Mouse (Mus musculus): ENCODE measurements at regions not wholly inside any gene's neighbourhood (a gene's known extent, or its start where the extent isn't known, plus 50 kb on each side); places are given as distances from the start of the nearest gene placed in this dataset.

GRCm38 (mm10) chr16:93018766-93019165, 192.8 kb upstream of the Runx1 start:
- TF ChIP-seq POLR2A (IDR thresholded peaks at IDR 0.05; ENCODE audit: insufficient read depth, low read length) (no peak), CTCF (IDR thresholded peaks at IDR 0.05; ENCODE audit: low read depth, low read length) (no peak), EP300 (IDR thresholded peaks at IDR 0.05; ENCODE audit: insufficient read depth, low read depth, low read length) (no peak)
- Histone ChIP-seq H3K36me3 (ENCODE audit: control insufficient read depth, insufficient read depth, low read length, poor library complexity, severe bottlenecking) (no peaks in the 10 kb centered on the region), H3K27ac (ENCODE audit: insufficient read depth, low read length) (no peak overlapping the region), H3K4me1 (ENCODE audit: control insufficient read depth, insufficient read depth, low read length) (peaks cover 5% of the 10 kb centered on the region), H3K9ac (ENCODE audit: low read depth, poor library complexity, severe bottlenecking) (no peak overlapping the region), H3K4me3 (ENCODE audit: low read depth, low read length) (no peak overlapping the region), H3K27me3 (ENCODE audit: control insufficient read depth, insufficient read depth, low read length, poor library complexity, severe bottlenecking) (no peaks in the 10 kb centered on the region), H3K9me3 (replicated peaks; ENCODE audit: control insufficient read depth, insufficient read depth, low read length, poor library complexity, severe bottlenecking) (no peaks in the 10 kb centered on the region)

GRCm38 (mm10) chr16:93017025-93017424, 191.1 kb upstream of the Runx1 start:
- Histone ChIP-seq H3K4me3 (ENCODE audit: low read depth, low read length) (no peak overlapping the region), H3K27ac (ENCODE audit: insufficient read depth, low read length) (no peak overlapping the region), H3K9ac (ENCODE audit: low read depth, poor library complexity, severe bottlenecking) (no peak overlapping the region), H3K27me3 (ENCODE audit: control insufficient read depth, insufficient read depth, low read length, poor library complexity, severe bottlenecking) (no peaks in the 10 kb centered on the region), H3K4me1 (ENCODE audit: control insufficient read depth, insufficient read depth, low read length) (peaks cover 5% of the 10 kb centered on the region), H3K36me3 (ENCODE audit: control insufficient read depth, insufficient read depth, low read length, poor library complexity, severe bottlenecking) (no peaks in the 10 kb centered on the region), H3K9me3 (replicated peaks; ENCODE audit: control insufficient read depth, insufficient read depth, low read length, poor library complexity, severe bottlenecking) (no peaks in the 10 kb centered on the region)
- TF ChIP-seq EP300 (IDR thresholded peaks at IDR 0.05; ENCODE audit: insufficient read depth, low read depth, low read length) = no peak
- TF ChIP-seq CTCF (IDR thresholded peaks at IDR 0.05; ENCODE audit: low read depth, low read length) = no peak
- no peak for TF ChIP-seq POLR2A (IDR thresholded peaks at IDR 0.05; ENCODE audit: insufficient read depth, low read length)

GRCm38 (mm10) chr16:93015636-93016035, 189.7 kb upstream of the Runx1 start:
- H3K27ac ChIP-seq (ENCODE audit: insufficient read depth, low read length) = no peak overlapping the region
- no peaks in the 10 kb centered on the region for H3K27me3 ChIP-seq (ENCODE audit: control insufficient read depth, insufficient read depth, low read length, poor library complexity, severe bottlenecking)
- TF ChIP-seq EP300 (IDR thresholded peaks at IDR 0.05; ENCODE audit: insufficient read depth, low read depth, low read length) = no peak
- TF ChIP-seq CTCF (IDR thresholded peaks at IDR 0.05; ENCODE audit: low read depth, low read length) = no peak
- no peak for TF ChIP-seq POLR2A (IDR thresholded peaks at IDR 0.05; ENCODE audit: insufficient read depth, low read length)
- H3K9ac ChIP-seq (ENCODE audit: low read depth, poor library complexity, severe bottlenecking) = no peak overlapping the region
- H3K36me3 ChIP-seq (ENCODE audit: control insufficient read depth, insufficient read depth, low read length, poor library complexity, severe bottlenecking) = no peaks in the 10 kb centered on the region
- peaks cover 5% of the 10 kb centered on the region for H3K4me1 ChIP-seq (ENCODE audit: control insufficient read depth, insufficient read depth, low read length)
- no peaks in the 10 kb centered on the region for H3K9me3 ChIP-seq (replicated peaks; ENCODE audit: control insufficient read depth, insufficient read depth, low read length, poor library complexity, severe bottlenecking)
- H3K4me3 ChIP-seq (ENCODE audit: low read depth, low read length) = no peak overlapping the region

GRCm38 (mm10) chr16:93014991-93015390, 189.0 kb upstream of the Runx1 start:
- Histone ChIP-seq H3K27ac (ENCODE audit: insufficient read depth, low read length) (no peak overlapping the region), H3K9ac (ENCODE audit: low read depth, poor library complexity, severe bottlenecking) (no peak overlapping the region), H3K27me3 (ENCODE audit: control insufficient read depth, insufficient read depth, low read length, poor library complexity, severe bottlenecking) (no peaks in the 10 kb centered on the region), H3K36me3 (ENCODE audit: control insufficient read depth, insufficient read depth, low read length, poor library complexity, severe bottlenecking) (no peaks in the 10 kb centered on the region), H3K4me1 (ENCODE audit: control insufficient read depth, insufficient read depth, low read length) (peaks cover 1% of the 10 kb centered on the region), H3K4me3 (ENCODE audit: low read depth, low read length) (no peak overlapping the region), H3K9me3 (replicated peaks; ENCODE audit: control insufficient read depth, insufficient read depth, low read length, poor library complexity, severe bottlenecking) (no peaks in the 10 kb centered on the region)
- TF ChIP-seq POLR2A (IDR thresholded peaks at IDR 0.05; ENCODE audit: insufficient read depth, low read length) = no peak
- TF ChIP-seq CTCF (IDR thresholded peaks at IDR 0.05; ENCODE audit: low read depth, low read length) = no peak
- TF ChIP-seq EP300 (IDR thresholded peaks at IDR 0.05; ENCODE audit: insufficient read depth, low read depth, low read length) = no peak

GRCm38 (mm10) chr16:93013881-93014280, 187.9 kb upstream of the Runx1 start:
- no peaks in the 10 kb centered on the region for H3K9me3 ChIP-seq (replicated peaks; ENCODE audit: control insufficient read depth, insufficient read depth, low read length, poor library complexity, severe bottlenecking)
- H3K4me1 ChIP-seq (ENCODE audit: control insufficient read depth, insufficient read depth, low read length) = no peaks in the 10 kb centered on the region
- no peaks in the 10 kb centered on the region for H3K27me3 ChIP-seq (ENCODE audit: control insufficient read depth, insufficient read depth, low read length, poor library complexity, severe bottlenecking)
- H3K4me3 ChIP-seq (ENCODE audit: low read depth, low read length) = no peak overlapping the region
- no peak overlapping the region for H3K9ac ChIP-seq (ENCODE audit: low read depth, poor library complexity, severe bottlenecking)
- TF ChIP-seq CTCF (IDR thresholded peaks at IDR 0.05; ENCODE audit: low read depth, low read length) = no peak
- TF ChIP-seq POLR2A (IDR thresholded peaks at IDR 0.05; ENCODE audit: insufficient read depth, low read length) = no peak
- TF ChIP-seq EP300 (IDR thresholded peaks at IDR 0.05; ENCODE audit: insufficient read depth, low read depth, low read length) = no peak
- H3K27ac ChIP-seq (ENCODE audit: insufficient read depth, low read length) = no peak overlapping the region
- H3K36me3 ChIP-seq (ENCODE audit: control insufficient read depth, insufficient read depth, low read length, poor library complexity, severe bottlenecking) = no peaks in the 10 kb centered on the region

GRCm38 (mm10) chr16:93013256-93013655, 187.3 kb upstream of the Runx1 start:
- TF ChIP-seq CTCF (IDR thresholded peaks at IDR 0.05; ENCODE audit: low read depth, low read length) = no peak
- Histone ChIP-seq H3K4me3 (ENCODE audit: low read depth, low read length) (no peak overlapping the region), H3K27me3 (ENCODE audit: control insufficient read depth, insufficient read depth, low read length, poor library complexity, severe bottlenecking) (no peaks in the 10 kb centered on the region), H3K4me1 (ENCODE audit: control insufficient read depth, insufficient read depth, low read length) (no peaks in the 10 kb centered on the region), H3K9ac (ENCODE audit: low read depth, poor library complexity, severe bottlenecking) (no peak overlapping the region), H3K36me3 (ENCODE audit: control insufficient read depth, insufficient read depth, low read length, poor library complexity, severe bottlenecking) (no peaks in the 10 kb centered on the region), H3K9me3 (replicated peaks; ENCODE audit: control insufficient read depth, insufficient read depth, low read length, poor library complexity, severe bottlenecking) (no peaks in the 10 kb centered on the region), H3K27ac (ENCODE audit: insufficient read depth, low read length) (no peak overlapping the region)
